Mouse (Mus musculus) hindbrain, embryonic 14.5 days (tissue): ENCODE measurements at regions not wholly inside any gene's neighbourhood (a gene's known extent, or its start where the extent isn't known, plus 50 kb on each side); places are given as distances from the start of the nearest gene placed in this dataset.

ENCODE experiments used
- ATAC-seq: fragments of 200-750 bp; cut with Nextera tagmentation; 2 replicates; pipeline ENCODE4 v1.8.0; 2017; ENCODE audit warnings: moderate number of reproducible peaks, mild to moderate bottlenecking, moderate TSS enrichment, moderate library complexity; ENCODE audit not compliant: low FRiP score
- DNase-seq: peaks from one replicate; pipeline ENCODE4 v3.0.0-alpha.2; 2015; ENCODE audit warnings: low spot score
- H3K27ac ChIP-seq: fragments of 300-500 bp; sonication (generic); 2 replicates; pipeline ENCODE4 v1.5.1; 2014; ENCODE audit warnings: mild to moderate bottlenecking, moderate library complexity
- H3K27me3 ChIP-seq: fragments of 300-500 bp; sonication (generic); 2 replicates; pipeline ENCODE4 v1.6.1; 2014; ENCODE audit warnings: mild to moderate bottlenecking, low read length, mixed read lengths; ENCODE audit not compliant: control insufficient read depth, insufficient read depth
- H3K36me3 ChIP-seq: fragments of 300-500 bp; sonication (generic); replicated peaks from 2 replicates; pipeline ENCODE4 v1.6.1; 2014; ENCODE audit not compliant: control insufficient read depth, insufficient read depth
- H3K4me1 ChIP-seq: fragments of 300-500 bp; sonication (generic); replicated peaks from 2 replicates; pipeline ENCODE4 v1.6.1; 2014; ENCODE audit warnings: antibody characterized with exemption, low read length, mixed read lengths; ENCODE audit not compliant: control insufficient read depth, insufficient read depth
- H3K4me2 ChIP-seq: fragments of 300-500 bp; sonication (generic); replicated peaks from 2 replicates; pipeline ENCODE4 v1.6.1; 2014; ENCODE audit warnings: mild to moderate bottlenecking, moderate library complexity
- H3K4me3 ChIP-seq: fragments of 300-500 bp; sonication (generic); replicated peaks from 2 replicates; pipeline ENCODE4 v1.5.1; 2014; ENCODE audit warnings: mild to moderate bottlenecking, low read length
- H3K9ac ChIP-seq: fragments of 300-500 bp; sonication (generic); 2 replicates; pipeline ENCODE4 v1.6.1; 2014
- H3K9me3 ChIP-seq: fragments of 300-500 bp; sonication (generic); 2 replicates; pipeline ENCODE4 v1.6.1; 2016; ENCODE audit warnings: low read length; ENCODE audit not compliant: control insufficient read depth
- WGBS: fragments of 180-500 bp; shearing (Covaris S2); extraction: QIAGEN DNeasy Blood & Tissue Kit; methylation state at CpG from one replicate; pipeline ENCODE4 v1.1.7; 2014; 5-methylcytosine and 5-hydroxymethylcytosine counted together

DNA sequence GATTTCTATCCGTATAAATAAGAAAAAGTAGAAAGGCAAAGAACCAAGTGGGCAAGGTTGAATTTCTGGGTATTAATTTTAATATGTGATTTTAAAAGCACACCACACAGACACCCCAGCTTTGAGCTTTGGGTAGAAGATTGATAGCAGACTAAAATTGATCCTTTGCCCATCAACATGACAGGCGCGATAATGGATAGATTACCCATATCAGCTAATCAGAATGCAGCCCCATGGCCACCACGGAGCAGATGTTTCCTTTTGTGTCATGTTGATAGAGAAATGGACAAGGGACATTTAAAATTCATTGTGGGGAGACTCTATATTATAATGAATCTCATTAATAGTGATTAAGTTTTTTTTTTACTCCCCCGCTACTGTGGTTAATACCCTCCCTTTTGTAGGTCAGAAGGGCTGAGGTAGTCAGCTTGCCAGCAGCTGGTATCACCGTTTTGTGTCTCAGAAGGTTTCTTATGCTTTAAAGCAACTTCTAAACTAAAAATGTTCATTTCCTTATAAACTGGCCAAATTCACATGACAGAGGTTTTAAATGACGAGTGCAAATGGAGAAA is 296.1 kb downstream of the Irs2 start:
- no peak for ATAC-seq
- no peak overlapping the region for H3K4me3 ChIP-seq
- no peak overlapping the region for H3K4me2 ChIP-seq
- no peaks in the 10 kb centered on the region for H3K27me3 ChIP-seq
- H3K4me1 ChIP-seq = no peaks in the 10 kb centered on the region; the same call in 1 of the 2 replicates
- H3K9ac ChIP-seq = no peak overlapping the region
- H3K9me3 ChIP-seq = no peaks in the 10 kb centered on the region
- no peaks in the 10 kb centered on the region for H3K36me3 ChIP-seq
- no peak for DNase-seq
- H3K27ac ChIP-seq = no peak overlapping the region
- 40% methylated on average over 7 of the region's 7 CpGs for WGBS

DNA sequence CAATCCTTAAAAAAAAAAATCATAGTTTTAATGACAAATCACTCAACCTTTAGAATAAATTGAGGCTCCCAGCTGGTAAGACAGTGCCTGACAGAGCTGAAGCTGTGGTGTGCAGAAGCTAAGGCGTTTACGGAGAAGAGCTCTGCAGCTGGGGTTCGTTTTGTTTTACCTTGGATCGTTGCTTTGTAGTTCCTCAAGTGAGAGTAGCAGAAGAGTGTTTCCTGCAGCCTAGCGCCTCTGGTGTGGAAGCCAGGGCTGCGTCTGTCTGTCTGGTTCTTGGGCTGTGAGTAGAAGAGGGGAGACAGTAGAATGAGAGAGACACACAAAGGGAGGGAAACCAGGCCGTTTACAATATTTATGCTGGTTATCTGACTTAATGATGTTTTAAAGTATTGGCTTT is 296.8 kb downstream of the Irs2 start:
- ATAC-seq (no peak), DNase-seq (no peak)
- no peak overlapping the region for H3K4me3 ChIP-seq
- no peak overlapping the region for H3K9ac ChIP-seq
- H3K9me3 ChIP-seq = no peaks in the 10 kb centered on the region
- no peak overlapping the region for H3K4me2 ChIP-seq
- no peaks in the 10 kb centered on the region for H3K27me3 ChIP-seq
- no peaks in the 10 kb centered on the region; the same call in 1 of the 2 replicates for H3K4me1 ChIP-seq
- no peak overlapping the region for H3K27ac ChIP-seq
- 53% methylated on average over 7 of the region's 7 CpGs for WGBS
- H3K36me3 ChIP-seq = no peaks in the 10 kb centered on the region

DNA sequence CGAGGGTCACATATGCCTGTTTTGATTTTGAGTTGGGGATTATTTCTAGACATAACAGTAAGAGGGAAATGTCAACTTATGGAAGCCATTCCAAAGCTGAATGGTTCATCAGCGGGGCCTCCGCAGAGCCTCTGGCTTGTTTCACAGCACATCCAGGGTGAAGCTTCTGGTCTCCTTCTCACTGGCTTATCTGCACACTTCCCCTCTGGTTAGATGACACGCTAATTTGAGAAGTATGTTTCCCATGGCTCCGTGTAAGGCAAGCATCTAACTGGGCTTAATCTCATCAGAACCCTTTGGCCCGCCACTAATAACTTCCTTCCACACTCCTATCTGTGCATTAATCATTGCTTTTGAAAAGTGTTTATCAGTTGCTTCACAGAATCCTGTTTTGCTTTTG is 299.7 kb downstream of the Irs2 start:
- Histone ChIP-seq H3K27me3 (no peaks in the 10 kb centered on the region), H3K36me3 (no peaks in the 10 kb centered on the region), H3K4me1 (peaks cover 3% of the 10 kb centered on the region; the same call in 1 of the 2 replicates), H3K9ac (no peak overlapping the region), H3K27ac (no peak overlapping the region), H3K4me2 (no peak overlapping the region), H3K4me3 (no peak overlapping the region), H3K9me3 (no peaks in the 10 kb centered on the region)
- DNase-seq (no peak), ATAC-seq (no peak)
- WGBS = 85% methylated on average over 6 of the region's 6 CpGs

DNA sequence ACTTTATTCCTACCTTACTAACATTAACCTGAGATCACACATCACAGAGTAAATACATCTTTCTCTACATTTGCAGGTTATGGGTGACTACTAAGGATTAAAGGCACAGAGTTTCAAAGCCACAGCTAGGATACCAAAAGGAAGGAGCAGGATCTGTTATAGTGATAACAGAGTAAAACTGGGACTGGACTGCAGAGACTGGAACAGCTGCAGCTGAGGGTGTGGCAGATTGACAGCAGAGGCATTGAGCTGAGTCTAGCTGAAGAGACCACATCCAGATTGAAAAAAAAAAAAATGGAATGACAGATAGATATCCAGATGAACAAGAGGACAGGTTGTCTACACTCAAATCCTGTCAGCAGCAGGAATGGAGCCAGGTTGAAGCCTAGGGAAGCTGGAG is 301.1 kb downstream of the Irs2 start:
- H3K9me3 ChIP-seq = no peaks in the 10 kb centered on the region
- no peak overlapping the region for H3K4me2 ChIP-seq
- H3K36me3 ChIP-seq = no peaks in the 10 kb centered on the region
- DNase-seq = no peak
- no peak overlapping the region for H3K9ac ChIP-seq
- no peaks in the 10 kb centered on the region for H3K27me3 ChIP-seq
- peaks cover 9% of the 10 kb centered on the region for H3K4me1 ChIP-seq
- H3K4me3 ChIP-seq = no peak overlapping the region
- ATAC-seq = no peak
- H3K27ac ChIP-seq = no peak overlapping the region

DNA sequence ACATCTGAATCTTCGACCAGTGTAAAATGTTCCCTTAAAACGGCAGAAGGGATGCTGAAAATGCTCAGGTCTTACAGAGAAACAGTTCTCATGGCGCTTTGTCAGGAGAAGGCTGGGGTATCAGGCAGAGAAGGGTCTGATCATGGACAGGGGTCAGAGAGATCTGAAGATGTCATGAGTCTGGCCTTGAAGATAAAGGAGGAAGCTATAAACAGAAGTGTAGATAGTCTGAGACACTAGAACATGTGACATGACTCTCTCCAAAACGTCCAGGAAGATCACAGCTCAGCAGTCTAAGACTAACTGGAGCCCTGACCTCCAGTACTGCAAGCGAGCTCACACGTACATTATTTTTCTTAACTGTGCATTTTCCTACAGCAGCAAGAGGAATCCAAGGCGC is 302.3 kb downstream of the Irs2 start:
- Histone ChIP-seq H3K4me3 (no peak overlapping the region), H3K9ac (no peak overlapping the region), H3K9me3 (no peaks in the 10 kb centered on the region), H3K27me3 (no peaks in the 10 kb centered on the region), H3K36me3 (no peaks in the 10 kb centered on the region), H3K4me1 (peaks cover 15% of the 10 kb centered on the region), H3K27ac (no peak overlapping the region), H3K4me2 (no peak overlapping the region)
- no peak for ATAC-seq
- 68% methylated on average over 7 of the region's 7 CpGs for WGBS
- no peak for DNase-seq

DNA sequence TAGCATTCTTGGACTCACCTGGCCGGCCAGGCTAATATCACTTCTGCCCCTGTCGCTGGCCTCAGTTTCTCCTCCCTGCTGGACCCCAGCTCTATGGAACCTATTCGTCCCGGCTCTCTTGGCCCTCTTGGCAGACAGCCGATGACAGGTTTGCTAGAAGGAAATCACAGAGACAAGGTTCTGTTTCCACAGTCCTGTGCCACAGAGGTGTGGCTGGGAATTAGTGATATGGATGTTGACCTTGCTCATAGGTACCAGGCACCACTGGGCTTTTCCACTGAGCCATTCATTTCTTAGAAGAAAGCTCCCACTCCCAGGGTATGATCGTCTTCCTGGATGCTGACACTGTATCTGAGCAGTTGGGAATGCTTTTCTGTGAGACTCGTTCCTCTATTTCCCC is 305.5 kb downstream of the Irs2 start:
- WGBS = 95% methylated on average over 7 of the region's 7 CpGs
- H3K9me3 ChIP-seq = no peaks in the 10 kb centered on the region

DNA sequence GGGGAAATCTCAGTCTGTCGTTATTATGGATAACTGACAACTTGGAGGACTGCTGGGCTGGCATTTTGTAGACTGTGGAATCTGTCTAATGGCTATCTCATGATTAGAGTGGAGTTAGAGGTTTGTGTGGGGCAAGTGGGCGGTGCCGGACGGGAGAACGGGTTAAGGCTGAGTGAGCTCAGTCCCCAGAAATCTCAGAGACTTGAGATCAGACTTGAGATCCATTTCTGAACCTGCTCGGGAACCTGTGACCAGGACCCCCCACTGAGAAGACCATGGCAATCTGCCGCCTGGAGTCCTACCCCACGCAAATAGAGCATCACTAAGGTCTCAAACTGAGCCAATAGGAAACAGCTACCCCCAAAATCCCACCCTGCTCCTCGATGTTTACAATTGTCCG is 306.0 kb downstream of the Irs2 start:
- no peaks in the 10 kb centered on the region for H3K36me3 ChIP-seq
- no peak overlapping the region for H3K9ac ChIP-seq
- no peak overlapping the region for H3K4me3 ChIP-seq
- H3K4me2 ChIP-seq = no peak overlapping the region
- WGBS = 49% methylated on average over 10 of the region's 10 CpGs
- 0 out of 2 replicates have a peak overlapping the region, but pooled peaks have one; percentile 26 for H3K27ac ChIP-seq
- DNase-seq (no peak), ATAC-seq (no peak)
- no peaks in the 10 kb centered on the region for H3K27me3 ChIP-seq
- H3K9me3 ChIP-seq = no peaks in the 10 kb centered on the region
- H3K4me1 ChIP-seq = peaks cover 15% of the 10 kb centered on the region

More for the DNA sequence above, 305.5 kb downstream of the Irs2 start:
- Histone ChIP-seq H3K36me3 (no peaks in the 10 kb centered on the region), H3K4me1 (peaks cover 15% of the 10 kb centered on the region), H3K4me3 (no peak overlapping the region), H3K27ac (0 out of 2 replicates have a peak overlapping the region, but pooled peaks have one; percentile 26), H3K27me3 (no peaks in the 10 kb centered on the region), H3K9ac (no peak overlapping the region), H3K4me2 (no peak overlapping the region)
- no peak for ATAC-seq
- no peak for DNase-seq

DNA sequence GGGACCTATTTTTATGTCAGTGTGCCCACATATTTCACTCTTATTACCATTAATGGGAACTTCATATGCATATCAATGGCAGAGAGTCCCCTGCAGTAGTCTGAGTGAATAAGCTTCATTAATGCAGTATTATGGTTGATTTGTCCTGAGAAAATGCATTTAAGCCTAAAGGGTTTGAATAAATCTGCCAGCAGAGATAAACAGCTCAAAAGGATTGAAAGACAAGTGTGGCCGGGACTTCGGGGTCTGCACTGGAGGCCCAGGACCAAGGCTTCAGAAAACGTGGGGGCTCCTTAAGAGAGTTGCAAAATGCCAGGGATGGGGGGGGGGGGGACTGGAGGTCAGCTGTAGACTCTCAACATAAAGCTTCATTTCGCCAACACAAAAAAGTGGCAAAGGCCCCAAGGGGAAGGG is 306.6 kb downstream of the Irs2 start:
- 21% methylated on average over 4 of the region's 4 CpGs for WGBS
- Histone ChIP-seq H3K9me3 (no peaks in the 10 kb centered on the region), H3K9ac (no peak overlapping the region), H3K4me1 (peaks cover 15% of the 10 kb centered on the region), H3K27ac (no peak overlapping the region), H3K27me3 (no peaks in the 10 kb centered on the region), H3K4me2 (no peak overlapping the region), H3K36me3 (no peaks in the 10 kb centered on the region), H3K4me3 (no peak overlapping the region)
- no peak for DNase-seq
- ATAC-seq = no peak; the same call in 1 of the 2 replicates

DNA sequence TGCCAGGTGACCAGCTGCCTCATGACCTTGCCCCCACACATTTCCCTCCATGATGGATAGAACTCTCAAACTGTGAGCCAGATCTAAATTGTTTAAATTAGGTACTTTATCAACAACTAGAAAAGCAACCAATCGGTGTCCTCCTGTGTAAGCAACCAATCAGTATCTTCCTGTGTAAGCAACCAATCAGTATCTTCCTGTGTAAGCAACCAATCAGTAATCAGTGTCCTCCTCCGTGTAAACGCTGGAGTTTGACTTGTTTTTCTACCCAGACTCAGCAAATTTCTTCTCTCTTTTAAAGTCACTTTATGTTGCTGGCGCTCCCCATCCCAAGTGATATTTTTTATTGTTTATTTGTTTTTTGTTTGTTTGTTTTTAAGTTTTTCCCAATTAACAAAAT is 307.0 kb downstream of the Irs2 start:
- H3K27me3 ChIP-seq = no peaks in the 10 kb centered on the region
- 62% methylated on average over 4 of the region's 4 CpGs for WGBS
- H3K9me3 ChIP-seq = no peaks in the 10 kb centered on the region

DNA sequence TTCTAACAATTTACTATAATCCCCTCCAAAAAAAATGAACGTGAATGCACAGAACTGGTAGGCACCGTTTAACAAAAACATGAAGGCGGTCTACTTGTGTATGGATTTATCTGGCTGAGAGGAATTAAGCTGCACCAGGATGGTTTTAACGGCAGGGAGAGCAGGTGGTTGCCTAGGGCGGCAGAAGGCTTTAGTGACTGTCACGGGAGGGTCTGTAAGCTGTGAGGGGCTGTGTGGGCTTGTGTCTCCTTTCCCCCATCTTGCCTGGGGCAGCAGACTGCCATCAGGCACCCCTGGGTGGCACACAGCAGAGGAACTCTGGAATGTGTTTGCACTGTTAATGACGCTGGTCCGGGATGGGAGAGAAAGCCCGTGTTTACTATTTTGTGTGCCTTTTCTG is 308.6 kb downstream of the Irs2 start:
- WGBS = 56% methylated on average over 9 of the region's 9 CpGs
- Histone ChIP-seq H3K27ac (no peak overlapping the region), H3K27me3 (no peaks in the 10 kb centered on the region), H3K4me2 (no peak overlapping the region), H3K36me3 (no peaks in the 10 kb centered on the region), H3K4me3 (no peak overlapping the region), H3K9ac (no peak overlapping the region), H3K9me3 (no peaks in the 10 kb centered on the region), H3K4me1 (peaks cover 12% of the 10 kb centered on the region)
- ATAC-seq (no peak), DNase-seq (no peak)

More for the DNA sequence above, 307.0 kb downstream of the Irs2 start:
- DNase-seq (no peak), ATAC-seq (no peak)
- H3K27ac ChIP-seq = no peak overlapping the region
- no peaks in the 10 kb centered on the region for H3K36me3 ChIP-seq
- no peak overlapping the region for H3K4me3 ChIP-seq
- H3K4me2 ChIP-seq = no peak overlapping the region
- peaks cover 15% of the 10 kb centered on the region for H3K4me1 ChIP-seq
- H3K9ac ChIP-seq = no peak overlapping the region
